Mouse (Mus musculus) kidney, adult 9 months (tissue): ENCODE data around the gene S100a6.

Experiments
- DNase-seq: peaks from one replicate; pipeline ENCODE4 v3.0.0; 2022

S100a6 gene

GRCm38 (mm10) chr3:90601486-90602110, 11.1 kb upstream of the S100a6 start, which contains the start of gene Gm42674:
TSS of gene Gm42674 (plus strand) at chr3:90601904.
- no peak for DNase-seq

- no peak for DNase-seq
These were observed 9.1 kb upstream of the S100a6 start, which contains the start of gene S100a4 for GRCm38 (mm10) chr3:90603623-90604022. TSS of gene S100a4 (plus strand) at chr3:90603771.

- DNase-seq, result peak; percentile 57
These were observed 8.3 kb upstream of the S100a6 start for GRCm38 (mm10) chr3:90604416-90604815.

GRCm38 (mm10) chr3:90605049-90605448, 7.6 kb upstream of the S100a6 start:
- no peak for DNase-seq

GRCm38 (mm10) chr3:90605736-90606135, 6.9 kb upstream of the S100a6 start:
- no peak for DNase-seq

GRCm38 (mm10) chr3:90606185-90606584, 6.5 kb upstream of the S100a6 start:
- DNase-seq, result no peak

GRCm38 (mm10) chr3:90607361-90607760, 5.3 kb upstream of the S100a6 start:
- DNase-seq, result no peak

- no peak for DNase-seq
These were observed 4.5 kb upstream of the S100a6 start, which contains the start of gene S100a5 for GRCm38 (mm10) chr3:90608223-90608622. TSS of gene S100a5 (plus strand) at chr3:90608523.

- DNase-seq, result no peak
These were observed 3.6 kb upstream of the S100a6 start for GRCm38 (mm10) chr3:90609102-90609501.

- no peak for DNase-seq
These were observed 1.2 kb upstream of the S100a6 start for GRCm38 (mm10) chr3:90611494-90611893.

GRCm38 (mm10) chr3:90612061-90612460, 621 bp upstream of the S100a6 start:
- no peak for DNase-seq

GRCm38 (mm10) chr3:90613461-90614147, 922 bp downstream of the S100a6 start:
- no peak for DNase-seq

GRCm38 (mm10) chr3:90614148-90614530, 1.5 kb downstream of the S100a6 start:
- no peak for DNase-seq

- no peak for DNase-seq
These were observed 2.0 kb downstream of the S100a6 start for GRCm38 (mm10) chr3:90614611-90615251.

GRCm38 (mm10) chr3:90615415-90615814, 2.7 kb downstream of the S100a6 start:
- DNase-seq, result peak; percentile 80

GRCm38 (mm10) chr3:90615911-90616310, 3.2 kb downstream of the S100a6 start:
- DNase-seq, result no peak

- no peak for DNase-seq
These were observed 4.9 kb downstream of the S100a6 start for GRCm38 (mm10) chr3:90617586-90617985.

- DNase-seq, result no peak
These were observed 8.9 kb downstream of the S100a6 start for GRCm38 (mm10) chr3:90621552-90621951.

GRCm38 (mm10) chr3:90623435-90624071, 10.9 kb downstream of the S100a6 start:
- DNase-seq, result peak; percentile 29

- DNase-seq, result no peak
These were observed 12.8 kb downstream of the S100a6 start for GRCm38 (mm10) chr3:90625496-90625895.

GRCm38 (mm10) chr3:90626266-90627021, 13.8 kb downstream of the S100a6 start:
- no peak for DNase-seq

- no peak for DNase-seq
These were observed 14.7 kb downstream of the S100a6 start for GRCm38 (mm10) chr3:90627366-90627765.

- DNase-seq, result peak; percentile 32
These were observed 15.1 kb downstream of the S100a6 start for GRCm38 (mm10) chr3:90627807-90628206.
